Mouse (Mus musculus): ENCODE results near the gene Gdap2. TPM values are rescaled to one million over a fixed set of nuclear protein-coding genes. Genes with fewer than 3 reads are reported as not detected.

Gene Gdap2
- polyA plus RNA-seq (2012; rRNA removed): 28.7 and 31.8 TPM in 2 replicates

- peak; percentile 88 to 96 for DNase-seq (ENCODE audit: extremely low spot score in 1 of 2, low spot score in 1 of 2)
Observed at GRCm38 (mm10) chr3:100162315-100163105, at the start of gene Gdap2, which contains the start of gene Wdr3. Gene Gdap2, plus strand, starts transcription at chr3:100162381. Gene Wdr3, minus strand, starts transcription at chr3:100162407.

- no peak for DNase-seq (ENCODE audit: extremely low spot score in 1 of 2, low spot score in 1 of 2)
Observed at GRCm38 (mm10) chr3:100118681-100119080, 43.5 kb upstream of the Gdap2 start.

DNA sequence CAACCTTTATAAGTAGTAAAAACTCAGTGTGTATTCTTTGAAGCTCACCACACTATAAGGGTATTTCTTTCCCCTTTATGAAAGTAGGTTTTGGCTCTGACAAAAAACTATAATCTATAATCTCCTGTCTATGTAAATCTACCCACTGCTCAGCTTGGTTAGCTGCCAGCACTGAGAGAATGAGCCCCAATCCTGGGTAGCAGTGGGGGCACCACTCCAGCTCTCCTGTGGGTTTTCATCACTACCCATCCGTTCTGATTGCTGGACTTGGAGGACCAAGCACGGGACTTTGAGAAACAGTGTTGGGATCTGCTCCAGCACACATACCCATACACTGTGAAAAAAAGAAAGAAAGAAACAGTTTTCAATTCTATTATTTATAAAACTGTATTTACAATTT lies 40.2 kb upstream of the Gdap2 start:
- DNase-seq (ENCODE audit: extremely low spot score in 1 of 2, low spot score in 1 of 2): no peak

DNA sequence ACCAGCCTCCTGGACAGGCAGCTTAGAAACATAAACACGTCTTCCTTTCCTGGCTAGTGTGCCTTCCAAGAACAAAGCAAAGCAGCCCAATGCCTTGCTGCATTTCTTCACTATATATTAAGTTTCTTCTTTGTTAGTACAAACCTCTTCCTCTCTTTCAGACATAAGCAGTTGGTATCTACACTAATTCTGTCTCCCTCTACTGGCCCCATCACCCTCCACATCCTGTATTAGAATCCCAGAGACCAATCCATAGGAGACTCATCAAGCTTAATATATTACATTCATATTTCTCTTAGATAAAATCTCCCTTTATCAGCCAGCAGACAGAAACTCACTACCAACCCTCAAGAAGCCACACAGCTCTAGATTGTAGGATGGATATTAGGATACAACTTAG lies 39.7 kb upstream of the Gdap2 start:
- DNase-seq (ENCODE audit: extremely low spot score in 1 of 2, low spot score in 1 of 2): no peak

- DNase-seq (ENCODE audit: extremely low spot score in 1 of 2, low spot score in 1 of 2): no peak
Observed at GRCm38 (mm10) chr3:100160682-100161445, 1.3 kb upstream of the Gdap2 start.

DNA sequence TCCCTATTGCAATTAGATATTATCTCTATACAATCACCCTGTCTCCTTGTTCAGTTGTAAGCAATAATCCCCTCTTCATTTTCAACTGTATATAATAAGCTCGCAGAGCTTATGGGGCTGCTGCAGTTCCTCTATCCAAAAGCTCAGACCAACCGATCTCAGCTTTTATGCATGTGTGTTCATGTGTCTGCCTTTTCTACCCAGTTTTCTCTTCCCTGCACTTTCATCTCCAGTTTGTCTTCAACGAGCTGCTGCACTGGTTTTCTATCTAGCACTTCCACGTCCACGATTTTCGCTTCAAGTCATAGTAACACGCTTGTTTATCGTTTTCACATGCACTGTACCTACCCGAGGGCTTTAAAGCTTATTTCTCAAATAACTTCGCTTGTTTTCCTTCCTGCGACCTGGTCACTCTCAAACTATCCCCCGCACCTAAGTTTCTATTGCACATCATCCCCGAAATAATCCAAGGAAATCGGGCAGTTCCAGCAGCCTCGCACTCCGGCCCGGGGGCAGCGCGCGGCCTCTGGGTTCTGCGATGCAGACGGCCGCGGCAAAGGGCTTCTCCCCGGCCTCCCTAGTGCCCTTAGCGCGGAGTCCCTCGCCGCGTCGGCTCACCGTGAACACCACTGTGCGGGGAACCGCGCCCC lies 391 bp upstream of the Gdap2 start:
- no peak for DNase-seq (ENCODE audit: extremely low spot score in 1 of 2, low spot score in 1 of 2)

- DNase-seq (ENCODE audit: extremely low spot score in 1 of 2, low spot score in 1 of 2): no peak
Observed at GRCm38 (mm10) chr3:100163556-100163955, 1.4 kb downstream of the Gdap2 start.

DNA sequence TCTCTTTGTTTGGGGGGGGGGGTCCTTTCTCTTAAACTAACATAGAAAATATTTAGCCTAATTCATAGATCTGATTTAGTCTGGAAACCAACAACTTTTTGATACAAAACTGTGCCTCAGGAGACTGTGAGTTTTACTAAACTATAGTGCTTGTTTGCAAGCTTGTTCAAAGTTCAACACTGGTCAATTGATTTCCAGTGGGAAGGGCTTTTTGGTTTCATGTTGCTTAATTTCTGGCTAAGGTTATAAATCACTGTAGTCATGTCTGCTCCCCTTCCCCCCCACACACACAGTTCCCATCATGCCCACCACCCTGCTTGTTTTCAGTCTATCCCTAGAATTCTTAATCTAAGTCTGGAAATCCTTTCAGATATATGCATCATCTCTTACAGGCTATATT lies 2.8 kb downstream of the Gdap2 start:
- DNase-seq (ENCODE audit: extremely low spot score in 1 of 2, low spot score in 1 of 2): no peak

GRCm38 (mm10) chr3:100176031-100176430 lies 13.8 kb downstream of the Gdap2 start:
- DNase-seq (ENCODE audit: extremely low spot score in 1 of 2, low spot score in 1 of 2): no peak

- peak in 1 of 2 experiments; percentile 7 for DNase-seq (ENCODE audit: extremely low spot score in 1 of 2, low spot score in 1 of 2)
Observed at GRCm38 (mm10) chr3:100180471-100180870, 18.3 kb downstream of the Gdap2 start.

DNA sequence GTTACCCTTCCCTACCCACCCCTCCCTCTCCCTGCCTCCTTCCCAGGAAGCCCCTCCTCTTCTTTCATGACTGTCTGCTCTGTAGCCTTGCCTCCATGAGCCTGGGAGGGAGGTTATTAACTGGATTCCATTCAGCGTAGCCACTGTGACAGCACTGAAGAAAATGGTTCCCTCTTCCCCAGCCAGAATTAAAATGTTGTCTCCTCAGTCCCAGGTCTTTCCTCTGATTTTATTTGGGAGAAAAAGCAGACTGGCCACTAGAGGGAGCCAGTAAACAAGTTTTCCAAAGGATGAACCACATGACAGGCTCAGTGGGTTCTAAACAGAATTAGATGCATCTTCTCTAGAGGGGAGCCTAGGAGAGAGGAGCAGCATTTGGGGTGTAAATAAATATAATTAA lies 27.3 kb downstream of the Gdap2 start:
- DNase-seq (ENCODE audit: extremely low spot score in 1 of 2, low spot score in 1 of 2): peak; percentile 63 to 93

DNA sequence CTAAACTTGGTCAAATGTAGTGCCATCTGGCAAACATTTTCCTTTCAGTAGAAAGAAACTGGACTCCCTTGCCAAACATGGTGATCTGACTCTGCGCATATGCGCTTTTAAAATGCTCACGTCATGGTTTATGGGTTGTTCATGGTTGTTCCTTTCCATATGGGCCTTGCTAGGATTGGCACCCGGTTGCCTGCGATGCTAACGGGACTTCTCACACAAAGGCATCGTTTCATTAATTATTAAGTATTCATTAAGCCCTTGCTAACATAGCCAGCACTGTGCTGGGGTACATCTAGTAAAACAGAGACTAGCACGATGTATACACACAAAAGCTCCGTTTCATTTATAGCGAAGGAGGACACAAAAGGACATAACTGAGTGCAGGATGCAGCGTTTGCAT lies 27.7 kb downstream of the Gdap2 start:
- no peak for DNase-seq (ENCODE audit: extremely low spot score in 1 of 2, low spot score in 1 of 2)

DNA sequence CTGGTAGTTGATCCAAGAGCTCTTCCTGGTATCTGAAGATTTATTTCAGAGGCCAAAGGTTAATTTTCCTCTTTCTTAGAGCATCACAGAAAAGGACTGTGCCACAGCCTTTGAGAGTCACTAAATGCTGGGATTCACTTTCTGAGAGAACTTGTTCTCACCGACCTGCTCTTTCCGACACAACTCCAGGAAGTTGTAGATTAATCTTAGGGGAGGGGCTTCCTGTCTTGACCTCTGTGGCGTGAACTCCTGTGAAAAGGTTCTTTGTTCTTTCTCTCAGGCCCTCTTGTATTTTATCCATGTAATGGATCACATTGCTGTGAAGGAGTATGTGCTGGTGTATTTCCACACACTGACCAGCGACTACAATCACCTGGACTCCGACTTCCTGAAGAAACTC lies 32.0 kb downstream of the Gdap2 start:
- no peak for DNase-seq (ENCODE audit: extremely low spot score in 1 of 2, low spot score in 1 of 2)

DNA sequence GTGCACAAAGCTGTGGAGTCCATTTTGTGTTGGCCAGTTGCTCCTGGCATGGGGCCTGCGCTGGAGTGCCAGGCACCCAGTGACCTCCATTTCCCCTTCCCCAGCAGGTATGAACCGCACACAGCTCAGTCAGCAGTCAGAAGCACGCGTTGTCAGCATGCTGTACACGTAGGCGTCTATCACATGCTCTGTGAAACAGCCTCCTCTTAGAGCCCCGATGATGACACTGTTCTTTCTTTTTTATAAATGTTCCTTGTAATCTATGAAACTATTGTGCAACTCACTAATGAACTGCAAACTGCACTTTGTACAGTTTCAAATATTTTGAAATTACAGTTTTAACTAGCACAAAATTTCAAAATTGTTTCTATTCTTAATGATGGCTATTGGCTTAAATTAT lies 39.4 kb downstream of the Gdap2 start:
- no peak for DNase-seq (ENCODE audit: extremely low spot score in 1 of 2, low spot score in 1 of 2)

GRCm38 (mm10) chr3:100206973-100207372 lies 44.8 kb downstream of the Gdap2 start:
- no peak for DNase-seq (ENCODE audit: extremely low spot score in 1 of 2, low spot score in 1 of 2)

DNA sequence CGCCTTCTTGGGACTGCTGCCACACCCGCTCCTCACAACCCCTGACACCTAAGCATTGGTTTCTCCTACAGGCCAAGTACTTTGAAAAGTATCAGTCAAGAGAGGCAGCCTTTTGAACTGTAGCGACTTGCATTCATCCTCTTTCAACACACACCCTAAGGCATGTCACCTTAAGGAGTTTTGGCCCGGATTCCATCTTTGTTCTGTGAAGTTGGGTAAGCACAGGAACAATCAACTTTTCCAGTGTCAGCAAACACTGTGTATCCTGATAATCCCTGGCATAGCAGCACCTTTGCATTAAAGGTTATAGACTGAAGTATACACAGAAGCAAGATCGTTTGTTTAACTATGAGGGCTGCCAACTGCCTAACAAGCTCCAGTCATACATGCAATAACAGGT lies 53.3 kb downstream of the Gdap2 start:
- DNase-seq (ENCODE audit: extremely low spot score in 1 of 2, low spot score in 1 of 2): no peak

GRCm38 (mm10) chr3:100225326-100225959 lies 63.3 kb downstream of the Gdap2 start:
- DNase-seq (ENCODE audit: extremely low spot score in 1 of 2, low spot score in 1 of 2): no peak

- no peak for DNase-seq (ENCODE audit: extremely low spot score in 1 of 2, low spot score in 1 of 2)
Observed at GRCm38 (mm10) chr3:100227509-100227908, 65.3 kb downstream of the Gdap2 start.

DNA sequence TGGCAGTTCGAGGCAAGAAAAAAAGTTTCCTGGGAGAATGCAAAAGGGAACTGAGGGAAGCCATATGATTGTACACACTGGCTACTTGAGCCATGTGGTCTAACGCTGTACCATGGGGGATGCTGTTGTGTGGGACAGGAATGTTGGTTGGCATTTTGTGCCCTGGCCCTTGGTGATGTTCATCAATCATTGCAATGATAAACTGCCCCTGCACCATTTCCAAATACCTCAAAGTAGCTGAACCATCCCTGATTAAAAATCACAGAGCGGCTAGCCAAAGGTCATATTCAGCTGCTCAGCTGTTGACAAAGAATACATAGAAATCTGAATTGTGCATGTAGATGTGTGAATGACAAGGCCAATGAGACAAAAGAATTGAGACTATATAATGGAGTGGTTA lies 66.8 kb downstream of the Gdap2 start:
- DNase-seq (ENCODE audit: extremely low spot score in 1 of 2, low spot score in 1 of 2): no peak

DNA sequence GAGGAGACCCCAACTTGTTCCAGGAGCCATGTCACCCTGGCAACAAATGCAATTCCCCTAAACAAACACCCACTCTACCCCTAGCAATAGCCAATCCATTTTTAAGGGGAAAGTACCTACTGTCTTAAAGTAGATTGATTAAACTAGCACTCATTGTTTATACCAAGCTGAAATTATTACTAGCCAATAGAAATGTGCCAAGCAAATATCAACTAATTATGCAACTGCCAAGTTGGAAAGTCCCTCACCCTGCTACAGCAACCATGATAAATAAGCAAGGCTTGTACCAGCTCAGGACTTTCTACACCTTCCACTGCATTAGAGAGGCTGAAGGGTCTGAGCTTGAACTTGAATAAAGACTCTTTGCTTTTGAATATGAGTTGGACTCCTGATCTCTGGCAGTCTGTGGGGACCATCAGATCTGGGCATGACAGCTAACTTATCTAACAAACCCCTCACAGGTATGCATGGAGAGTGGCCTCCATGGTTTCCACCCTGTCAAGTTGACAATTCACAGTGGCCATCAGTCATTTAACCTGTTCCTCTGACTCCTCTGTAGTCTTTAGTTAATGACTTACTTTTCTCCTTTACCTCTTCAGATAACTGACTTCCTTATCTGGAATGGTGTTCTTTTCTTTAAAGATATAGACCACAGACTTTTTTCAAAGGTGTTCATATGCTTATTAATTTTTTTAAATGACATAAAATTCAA lies 74.7 kb downstream of the Gdap2 start:
- no peak for DNase-seq (ENCODE audit: extremely low spot score in 1 of 2, low spot score in 1 of 2)
